25 mouse cellular contexts compared by ENCODE assay signal in genomic region chr12:40538780-40539179, GRCm38 (mm10).
A peak's percentile ranks its signal among the peaks of the same experiment; 100 is the strongest.
DNase-seq lines count a peak whose midpoint lies in the region; ATAC-seq and TF ChIP-seq lines count a peak whose summit lies in the region.
"Had no signal": no experiment of that assay in that cellular context is flagged by ENCODE, and none has a peak within 500 bp of the region (broad histone marks: within the 10 kb centered on the region; RNA-seq: fewer than 3 reads in every experiment).

No protein-coding gene starts in this region.

- peaks cover 7% of the 10 kb centered on the region; the same call in 1 of the 2 replicates for H3K4me1 ChIP-seq in kidney, postnatal 0 days (replicated peaks; ENCODE audit: insufficient read depth, low read length)
- no peaks in the 10 kb centered on the region for H3K4me1 ChIP-seq in intestine, embryonic 16.5 days (ENCODE audit: control insufficient read depth, insufficient read depth, low read length)
- peaks cover 12% of the 10 kb centered on the region; the same call in 1 of the 2 replicates for H3K4me1 ChIP-seq in neural tube, embryonic 15.5 days
- no peaks in the 10 kb centered on the region for H3K4me1 ChIP-seq in heart, embryonic 10.5 days

- no peaks in the 10 kb centered on the region for H3K36me3 ChIP-seq in kidney, postnatal 0 days (ENCODE audit: insufficient read depth, low read length)
- H3K36me3 ChIP-seq in intestine, embryonic 16.5 days (ENCODE audit: control insufficient read depth, insufficient read depth, low read length), result no peaks in the 10 kb centered on the region
- H3K36me3 ChIP-seq in neural tube, embryonic 15.5 days, result no peaks in the 10 kb centered on the region
- no peaks in the 10 kb centered on the region for H3K36me3 ChIP-seq in heart, embryonic 10.5 days
- H3K36me3 ChIP-seq: embryonic facial prominence, embryonic 12.5 days; embryonic facial prominence, embryonic 15.5 days; heart, embryonic 13.5 days had no signal

- no peak overlapping the region for H3K4me3 ChIP-seq in kidney, postnatal 0 days (replicated peaks; ENCODE audit: low read depth, low read length)
- no peak overlapping the region for H3K4me3 ChIP-seq in intestine, embryonic 16.5 days (ENCODE audit: low read length)
- H3K4me3 ChIP-seq in neural tube, embryonic 15.5 days (replicated peaks), result no peak overlapping the region
- H3K4me3 ChIP-seq in heart, embryonic 10.5 days, result no peak overlapping the region
- H3K4me3 ChIP-seq: embryonic facial prominence, embryonic 12.5 days; embryonic facial prominence, embryonic 15.5 days; heart, embryonic 13.5 days had no signal

- no peaks in the 10 kb centered on the region for H3K27me3 ChIP-seq in kidney, postnatal 0 days (ENCODE audit: insufficient read depth, low read length)
- no peaks in the 10 kb centered on the region for H3K27me3 ChIP-seq in intestine, embryonic 16.5 days (replicated peaks; ENCODE audit: control insufficient read depth, insufficient read depth, low read length)
- H3K27me3 ChIP-seq in neural tube, embryonic 15.5 days (replicated peaks), result no peaks in the 10 kb centered on the region
- no peaks in the 10 kb centered on the region for H3K27me3 ChIP-seq in heart, embryonic 10.5 days (ENCODE audit: insufficient read depth, poor library complexity, severe bottlenecking)
- H3K27me3 ChIP-seq: embryonic facial prominence, embryonic 12.5 days; embryonic facial prominence, embryonic 15.5 days; heart, embryonic 13.5 days; Patski had no signal

- no peaks in the 10 kb centered on the region for H3K9me3 ChIP-seq in kidney, postnatal 0 days (replicated peaks; ENCODE audit: low read length)
- H3K9me3 ChIP-seq in intestine, embryonic 16.5 days (ENCODE audit: control insufficient read depth, low read length), result no peaks in the 10 kb centered on the region
- no peaks in the 10 kb centered on the region for H3K9me3 ChIP-seq in neural tube, embryonic 15.5 days (replicated peaks)
- no peaks in the 10 kb centered on the region for H3K9me3 ChIP-seq in heart, embryonic 10.5 days
- H3K9me3 ChIP-seq: embryonic facial prominence, embryonic 12.5 days; embryonic facial prominence, embryonic 15.5 days; heart, embryonic 13.5 days had no signal

- no peak overlapping the region for H3K4me2 ChIP-seq in kidney, postnatal 0 days (ENCODE audit: low read length)
- H3K4me2 ChIP-seq in intestine, embryonic 16.5 days (ENCODE audit: low read depth, low read length), result no peak overlapping the region
- H3K4me2 ChIP-seq in neural tube, embryonic 15.5 days, result no peak overlapping the region
- H3K4me2 ChIP-seq: embryonic facial prominence, embryonic 12.5 days; embryonic facial prominence, embryonic 15.5 days; heart, embryonic 13.5 days; hindbrain, embryonic 14.5 days had no signal

- H3K9ac ChIP-seq in kidney, postnatal 0 days (ENCODE audit: low read depth, low read length), result no peak overlapping the region
- H3K9ac ChIP-seq in intestine, embryonic 16.5 days (ENCODE audit: low read depth, low read length), result no peak overlapping the region
- H3K9ac ChIP-seq in neural tube, embryonic 15.5 days (replicated peaks), result no peak overlapping the region
- H3K9ac ChIP-seq: embryonic facial prominence, embryonic 12.5 days; embryonic facial prominence, embryonic 15.5 days; forebrain, postnatal 0 days; heart, embryonic 13.5 days; hindbrain, embryonic 14.5 days had no signal

- no peak for ATAC-seq in kidney, postnatal 0 days (replicated peaks; ENCODE audit: low FRiP score, low read depth)
- peak; percentile 94 for ATAC-seq in intestine, embryonic 16.5 days
- peak; percentile 62; the same call in 1 of the 2 replicates for ATAC-seq in neural tube, embryonic 15.5 days (ENCODE audit: low FRiP score)
- ATAC-seq: forebrain, embryonic 14.5 days; forebrain, postnatal 0 days; hindbrain, postnatal 0 days; inflammation-experienced regulatory T-cells, adult 6 months; Patski had no signal

- H3K27ac ChIP-seq in kidney, postnatal 0 days, result no peak overlapping the region
- no peak overlapping the region for H3K27ac ChIP-seq in intestine, embryonic 16.5 days (ENCODE audit: low read length)
- no peak overlapping the region for H3K27ac ChIP-seq in neural tube, embryonic 15.5 days (replicated peaks)
- no peak overlapping the region for H3K27ac ChIP-seq in heart, embryonic 10.5 days
- H3K27ac ChIP-seq: embryonic facial prominence, embryonic 12.5 days; embryonic facial prominence, embryonic 15.5 days; heart, embryonic 13.5 days; hindbrain, embryonic 14.5 days; hindbrain, postnatal 0 days had no signal

- 48% methylated on average over 6 of the region's 6 CpGs for WGBS in kidney, postnatal 0 days
- 55% methylated on average over 6 of the region's 6 CpGs for WGBS in intestine, embryonic 16.5 days
- 44% methylated on average over 6 of the region's 6 CpGs for WGBS in neural tube, embryonic 15.5 days
- WGBS in heart, embryonic 10.5 days, result 88% methylated on average over 6 of the region's 6 CpGs

- no peak for TF ChIP-seq CTCF in kidney, postnatal 0 days (IDR thresholded peaks at IDR 0.05; ENCODE audit: low read depth)

- DNase-seq in adrenal gland, adult 2 months, result peak; percentile 56
- DNase-seq in adrenal gland, postnatal 36 days, result no peak
- DNase-seq in kidney, postnatal 0 days (ENCODE audit: low spot score), result peak; percentile 44
- no peak for DNase-seq in kidney, postnatal 10 days
- no peak for DNase-seq in frontal cortex, postnatal 10 days (ENCODE audit: low spot score in 2 of 2)
- no peak for DNase-seq in heart, embryonic 10.5 days (ENCODE audit: low spot score)
- DNase-seq: cerebellum, adult 11 months; cerebellum, adult 2 months; cerebellum, adult 9-11 months; cerebellum, postnatal 25 days; forebrain, postnatal 0 days; gastrocnemius, postnatal 10 days; gastrocnemius, postnatal 36 days; heart, postnatal 14 days; heart, postnatal 4 days had no signal

Comparison
In these comparisons a context has a peak if more than half of its experiments do, and no peak if none do; other contexts are left out.
1. DNase-seq: peak in adrenal gland, adult 2 months (single experiment) and kidney, postnatal 0 days (single experiment); none in adrenal gland, postnatal 36 days (0 of 2), kidney, postnatal 10 days (single experiment), frontal cortex, postnatal 10 days (0 of 2) and heart, embryonic 10.5 days (single experiment).